In genomic region chr19:56547456-56548229, GRCm38 (mm10) we compare ENCODE assay signal across 7 mouse cellular contexts. TPM values are rescaled to one million over a fixed set of nuclear protein-coding genes. Genes with fewer than 3 reads are reported as not detected.
DNase-seq lines count a peak whose midpoint lies in the region; ATAC-seq lines count a peak whose summit lies in the region.

Gene Dclre1a (minus strand): TSS chr19:56548222.

- DNase-seq in adipocyte (ENCODE audit: low spot score) = peak; percentile 39
- peak; percentile 61 for DNase-seq in gastrocnemius, postnatal 10 days
- DNase-seq in intestine, embryonic 14.5 days (ENCODE audit: low spot score) = peak; percentile 76
- peak; percentile 63 to 69 for DNase-seq in left cerebral cortex, postnatal 25 days (ENCODE audit: low spot score in 2 of 2)
- peak; percentile 38 for DNase-seq in skeletal muscle tissue, adult 2 months (ENCODE audit: low read depth, low spot score)

- H3K9me3 ChIP-seq in intestine, embryonic 14.5 days (ENCODE audit: control insufficient read depth, low read length) = no peaks in the 10 kb centered on the region

- H3K27ac ChIP-seq in intestine, embryonic 14.5 days (ENCODE audit: low read depth) = peak within 1 kb of the TSS; percentile 98

- 8% methylated on average over 20 of the region's 20 CpGs for WGBS in intestine, embryonic 14.5 days

- peak; percentile 66 for ATAC-seq in common myeloid progenitor, adult 5-6 weeks (replicated peaks; ENCODE audit: low read depth, poor library complexity, severe bottlenecking)
- ATAC-seq in intestine, embryonic 14.5 days (replicated peaks; ENCODE audit: low FRiP score, low TSS enrichment, low read depth) = peak; percentile 40
- peak; percentile 58 for ATAC-seq in megakaryocyte progenitor cell, adult 5-6 weeks (replicated peaks; ENCODE audit: poor library complexity)

- H3K4me2 ChIP-seq in intestine, embryonic 14.5 days (ENCODE audit: low read length) = peak within 1 kb of the TSS; percentile 91

- peak within 1 kb of the TSS; percentile 97 for H3K9ac ChIP-seq in intestine, embryonic 14.5 days (ENCODE audit: low read length)

- H3K27me3 ChIP-seq in intestine, embryonic 14.5 days (replicated peaks; ENCODE audit: control insufficient read depth, insufficient read depth, low read length) = no peaks in the 10 kb centered on the region

- H3K4me3 ChIP-seq in intestine, embryonic 14.5 days (ENCODE audit: low read depth, low read length) = peak within 1 kb of the TSS; percentile 89

- intact Hi-C loops in left cerebral cortex, postnatal 25 days (cut with DNase I) = no loop called here

- peaks cover 35% of the 10 kb centered on the region for H3K36me3 ChIP-seq in intestine, embryonic 14.5 days (ENCODE audit: control insufficient read depth, insufficient read depth, low read length)

- H3K4me1 ChIP-seq in intestine, embryonic 14.5 days (replicated peaks; ENCODE audit: control insufficient read depth, insufficient read depth, low read length) = peaks cover 16% of the 10 kb centered on the region

RNA-seq across cellular contexts. Expression of gene Dclre1a, which starts in this region (rescaled TPM):
- total RNA-seq in common myeloid progenitor, adult 5-6 weeks (2017) = 20.3 and 25.6 TPM in 2 replicates
- 1 to 10 TPM; 6.0 to 6.4 TPM for total RNA-seq in gastrocnemius, postnatal 10 days (2021)
- polyA plus RNA-seq in intestine, embryonic 14.5 days (2014; fragmentation: Nextera tagmentation; extraction: Ambion mirVana) = 23.9 and 26.0 TPM in 2 replicates
- total RNA-seq in left cerebral cortex, postnatal 25 days (2021) = 10 to 100 TPM in 1 of 2 experiments, 1 to 10 TPM in 1; 9.3 to 11.0 TPM
- 31.1 and 37.3 TPM in 2 replicates for total RNA-seq in megakaryocyte progenitor cell, adult 5-6 weeks (2015)
- total RNA-seq in megakaryocyte progenitor cell, adult 5-6 weeks (2017) = 21.2 and 25.6 TPM in 2 replicates

Comparison
In these comparisons a context has a peak if more than half of its experiments do, and no peak if none do; other contexts are left out.
1. Peak in every context shown above with its lines: DNase-seq, ATAC-seq, H3K4me3 ChIP-seq and H3K27ac ChIP-seq.